Mouse (Mus musculus) frontal cortex, postnatal 25 days (tissue): ENCODE data around the gene Eed.
A peak's percentile ranks its signal among the peaks of the same experiment; 100 is the strongest.

Experiments
- DNase-seq, 2 experiments: peaks; one replicate each; pipeline ENCODE4 v3.0.0; 2022; ENCODE audit warnings: low spot score in 2 of 2

Gene Eed

GRCm38 (mm10) chr7:89908899-89909621 is 71.7 kb downstream of the Eed start:
- DNase-seq = no peak

GRCm38 (mm10) chr7:89908421-89908820 is 72.4 kb downstream of the Eed start:
- no peak for DNase-seq

GRCm38 (mm10) chr7:89907950-89908349 is 72.8 kb downstream of the Eed start:
- peak; percentile 51 to 78 for DNase-seq
